Mouse (Mus musculus): ENCODE data around the gene 4930404H24Rik.

GRCm38 (mm10) chr2:153479486-153479885 lies 13.1 kb upstream of the 4930404H24Rik start:
- TF ChIP-seq POLR2A (IDR thresholded peaks at IDR 0.05; ENCODE audit: control insufficient read depth, low read depth, low read length) = no peak
- TF ChIP-seq CTCF (IDR thresholded peaks at IDR 0.05; ENCODE audit: control insufficient read depth, insufficient read depth, insufficient replicate concordance, low read depth, low read length) = no peak

Data from testis, adult 2 months (tissue).